Mouse (Mus musculus) hindbrain, embryonic 14.5 days (tissue): ENCODE measurements around the gene Oaz2. TPM values are rescaled to one million over a fixed set of nuclear protein-coding genes. Genes with fewer than 3 reads are reported as not detected.
"Not testable (repeated sequence)": the region's sequence is repeated elsewhere in the genome, so short reads cannot be mapped to it uniquely, and the experiment has no call there.

Experiments
- ATAC-seq: fragments of 200-750 bp; cut with Nextera tagmentation; 2 replicates; pipeline ENCODE4 v1.8.0; 2017; ENCODE audit warnings: moderate number of reproducible peaks, mild to moderate bottlenecking, moderate TSS enrichment, moderate library complexity; ENCODE audit not compliant: low FRiP score
- DNase-seq: peaks from one replicate; pipeline ENCODE4 v3.0.0-alpha.2; 2015; ENCODE audit warnings: low spot score
- H3K27ac ChIP-seq: fragments of 300-500 bp; sonication (generic); 2 replicates; pipeline ENCODE4 v1.5.1; 2014; ENCODE audit warnings: mild to moderate bottlenecking, moderate library complexity
- H3K27me3 ChIP-seq: fragments of 300-500 bp; sonication (generic); 2 replicates; pipeline ENCODE4 v1.6.1; 2014; ENCODE audit warnings: mild to moderate bottlenecking, low read length, mixed read lengths; ENCODE audit not compliant: control insufficient read depth, insufficient read depth
- H3K36me3 ChIP-seq: fragments of 300-500 bp; sonication (generic); replicated peaks from 2 replicates; pipeline ENCODE4 v1.6.1; 2014; ENCODE audit not compliant: control insufficient read depth, insufficient read depth
- H3K4me1 ChIP-seq: fragments of 300-500 bp; sonication (generic); replicated peaks from 2 replicates; pipeline ENCODE4 v1.6.1; 2014; ENCODE audit warnings: antibody characterized with exemption, low read length, mixed read lengths; ENCODE audit not compliant: control insufficient read depth, insufficient read depth
- H3K4me2 ChIP-seq: fragments of 300-500 bp; sonication (generic); replicated peaks from 2 replicates; pipeline ENCODE4 v1.6.1; 2014; ENCODE audit warnings: mild to moderate bottlenecking, moderate library complexity
- H3K4me3 ChIP-seq: fragments of 300-500 bp; sonication (generic); replicated peaks from 2 replicates; pipeline ENCODE4 v1.5.1; 2014; ENCODE audit warnings: mild to moderate bottlenecking, low read length
- H3K9ac ChIP-seq: fragments of 300-500 bp; sonication (generic); 2 replicates; pipeline ENCODE4 v1.6.1; 2014
- H3K9me3 ChIP-seq: fragments of 300-500 bp; sonication (generic); 2 replicates; pipeline ENCODE4 v1.6.1; 2016; ENCODE audit warnings: low read length; ENCODE audit not compliant: control insufficient read depth
- WGBS: fragments of 180-500 bp; shearing (Covaris S2); extraction: QIAGEN DNeasy Blood & Tissue Kit; methylation state at CpG from one replicate; pipeline ENCODE4 v1.1.7; 2014; 5-methylcytosine and 5-hydroxymethylcytosine counted together
- polyA plus RNA-seq: library from polyadenylated mRNA; unstranded; fragments of >200 nt; fragmentation: Nextera tagmentation; extraction: Ambion mirVana; gene quantifications from 2 replicates; pipeline ENCODE4 v1.2.1, GENCODE M21; 2014

The Oaz2 gene
- polyA plus RNA-seq, 1 experiment from 2014 or later = 280 TPM

GRCm38 (mm10) chr9:65645984-65646383 is 21.8 kb upstream of the Oaz2 start:
- Histone ChIP-seq H3K9me3 (no peaks in the 10 kb centered on the region), H3K36me3 (no peaks in the 10 kb centered on the region), H3K9ac (no peak overlapping the region), H3K4me3 (no peak overlapping the region), H3K27ac (no peak overlapping the region), H3K4me2 (no peak overlapping the region), H3K27me3 (no peaks in the 10 kb centered on the region), H3K4me1 (peaks cover 9% of the 10 kb centered on the region)
- ATAC-seq (no peak), DNase-seq (no peak)
- 78% methylated on average over 3 of the region's 3 CpGs for WGBS

DNA sequence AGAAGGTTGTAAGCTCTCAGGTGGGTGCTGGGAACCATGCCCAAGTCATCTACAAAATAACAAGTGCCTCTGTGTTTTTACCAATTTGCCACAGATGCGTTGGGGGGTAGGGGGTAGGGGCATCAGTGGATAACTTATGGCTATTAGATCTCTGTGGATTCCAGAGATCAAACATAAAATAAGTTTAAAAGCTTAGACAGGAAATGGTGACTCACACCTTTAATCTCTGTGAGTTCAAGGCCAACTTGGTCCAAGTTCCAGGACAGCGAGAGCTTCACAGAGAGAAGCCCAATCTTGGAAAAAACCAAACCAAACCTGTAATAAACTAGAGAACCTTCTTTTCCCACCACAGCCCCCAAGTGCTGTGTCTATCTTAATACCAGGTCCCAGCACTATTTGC is 21.0 kb upstream of the Oaz2 start:
- Histone ChIP-seq H3K36me3 (no peaks in the 10 kb centered on the region), H3K27me3 (no peaks in the 10 kb centered on the region), H3K4me2 (no peak overlapping the region), H3K9ac (no peak overlapping the region), H3K9me3 (no peaks in the 10 kb centered on the region), H3K4me3 (no peak overlapping the region), H3K4me1 (peaks cover 3% of the 10 kb centered on the region; the same call in 1 of the 2 replicates), H3K27ac (no peak overlapping the region)
- DNase-seq = no peak
- 89% methylated on average over 2 of the region's 2 CpGs for WGBS
- ATAC-seq = no peak

GRCm38 (mm10) chr9:65648730-65649129 is 19.1 kb upstream of the Oaz2 start:
- H3K27ac ChIP-seq = no peak overlapping the region
- no peaks in the 10 kb centered on the region for H3K9me3 ChIP-seq
- no peaks in the 10 kb centered on the region for H3K36me3 ChIP-seq
- no peak for DNase-seq
- H3K4me3 ChIP-seq = no peak overlapping the region
- H3K9ac ChIP-seq = no peak overlapping the region
- no peaks in the 10 kb centered on the region for H3K4me1 ChIP-seq
- H3K27me3 ChIP-seq = no peaks in the 10 kb centered on the region
- no peak overlapping the region for H3K4me2 ChIP-seq
- no peak for ATAC-seq
- WGBS = 94% methylated on average over 13 of the region's 13 CpGs

GRCm38 (mm10) chr9:65649997-65650396 is 17.8 kb upstream of the Oaz2 start:
- Histone ChIP-seq H3K4me2 (no peak overlapping the region), H3K9me3 (no peaks in the 10 kb centered on the region), H3K27ac (no peak overlapping the region), H3K27me3 (no peaks in the 10 kb centered on the region), H3K9ac (no peak overlapping the region), H3K4me3 (no peak overlapping the region), H3K4me1 (no peaks in the 10 kb centered on the region), H3K36me3 (no peaks in the 10 kb centered on the region)
- ATAC-seq (no peak), DNase-seq (no peak)
- WGBS = 67% methylated on average over 1 of the region's 1 CpGs

DNA sequence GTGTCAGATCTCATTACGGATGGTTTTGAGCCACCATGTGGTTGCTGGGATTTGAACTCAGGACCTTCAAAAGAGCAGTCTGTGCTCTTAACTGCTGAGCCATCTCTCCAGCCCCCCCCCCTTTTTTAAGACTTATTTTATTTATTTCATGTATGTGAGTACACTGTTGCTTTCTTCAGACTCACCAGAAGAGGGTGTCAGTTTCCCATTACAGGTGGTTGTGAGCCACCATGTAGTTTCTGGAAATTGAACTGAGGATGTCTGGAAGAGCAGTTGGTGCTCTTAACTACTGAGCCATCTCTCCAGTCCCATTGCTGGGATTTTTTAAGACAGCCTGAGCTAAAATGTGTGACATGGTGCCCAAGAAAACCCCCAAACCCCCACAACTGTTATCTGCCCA is 15.8 kb upstream of the Oaz2 start:
- not testable (repeated sequence) for H3K9me3 ChIP-seq, H3K4me3 ChIP-seq, H3K4me2 ChIP-seq, ATAC-seq, H3K27ac ChIP-seq, H3K9ac ChIP-seq, H3K27me3 ChIP-seq, H3K36me3 ChIP-seq, DNase-seq, H3K4me1 ChIP-seq
- WGBS = 96% methylated on average over 1 of the region's 1 CpGs

- Histone ChIP-seq H3K4me2 (no peak overlapping the region), H3K9ac (no peak overlapping the region), H3K4me3 (no peak overlapping the region), H3K27me3 (no peaks in the 10 kb centered on the region), H3K27ac (no peak overlapping the region), H3K4me1 (no peaks in the 10 kb centered on the region), H3K36me3 (no peaks in the 10 kb centered on the region), H3K9me3 (no peaks in the 10 kb centered on the region)
- no peak for DNase-seq
- WGBS = 96% methylated on average over 4 of the region's 4 CpGs
- no peak for ATAC-seq
Measured at GRCm38 (mm10) chr9:65653741-65654140, 14.1 kb upstream of the Oaz2 start.

DNA sequence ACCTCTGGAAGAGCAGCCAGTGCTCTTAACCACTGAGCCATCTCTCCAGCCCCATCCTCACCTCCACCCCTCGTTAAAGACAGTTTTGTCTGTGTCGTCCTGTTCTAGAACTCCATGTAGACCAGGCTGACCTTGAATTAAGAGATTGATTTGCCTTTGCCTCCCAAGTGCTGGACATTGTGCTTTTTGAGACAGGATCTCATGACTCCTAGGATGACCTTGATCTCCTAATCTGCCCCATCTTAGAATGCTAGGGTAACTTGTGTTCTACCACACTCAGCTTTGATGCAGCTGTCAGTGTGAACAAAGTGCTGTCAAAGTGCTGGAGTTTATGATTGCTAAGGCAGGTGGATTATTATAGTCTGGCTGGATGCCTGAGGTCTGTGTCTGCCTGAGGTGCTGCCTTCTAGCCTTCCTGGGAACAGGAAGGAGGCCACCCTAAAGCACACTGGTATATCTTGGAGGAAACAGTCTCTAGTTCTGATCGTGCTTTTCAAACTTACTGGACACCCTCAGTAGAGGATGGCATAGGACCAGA is 13.0 kb upstream of the Oaz2 start:
- H3K9me3 ChIP-seq = no peaks in the 10 kb centered on the region
- no peak overlapping the region for H3K9ac ChIP-seq
- H3K4me3 ChIP-seq = no peak overlapping the region
- no peaks in the 10 kb centered on the region for H3K36me3 ChIP-seq
- DNase-seq (no peak), ATAC-seq (no peak)
- no peaks in the 10 kb centered on the region for H3K4me1 ChIP-seq
- no peaks in the 10 kb centered on the region for H3K27me3 ChIP-seq
- H3K4me2 ChIP-seq = no peak overlapping the region
- no peak overlapping the region for H3K27ac ChIP-seq
- WGBS = 91% methylated on average over 3 of the region's 3 CpGs

GRCm38 (mm10) chr9:65655540-65655939 is 12.3 kb upstream of the Oaz2 start:
- no peak overlapping the region for H3K27ac ChIP-seq
- H3K9me3 ChIP-seq = no peaks in the 10 kb centered on the region
- no peaks in the 10 kb centered on the region for H3K36me3 ChIP-seq
- H3K27me3 ChIP-seq = no peaks in the 10 kb centered on the region
- no peak overlapping the region for H3K4me2 ChIP-seq
- H3K9ac ChIP-seq = no peak overlapping the region
- DNase-seq (no peak), ATAC-seq (no peak)
- no peak overlapping the region for H3K4me3 ChIP-seq
- H3K4me1 ChIP-seq = no peaks in the 10 kb centered on the region
- 89% methylated on average over 8 of the region's 8 CpGs for WGBS

- ATAC-seq (no peak), DNase-seq (no peak)
- H3K4me2 ChIP-seq = no peak overlapping the region
- H3K9me3 ChIP-seq = no peaks in the 10 kb centered on the region
- H3K4me3 ChIP-seq = no peak overlapping the region
- H3K4me1 ChIP-seq = no peaks in the 10 kb centered on the region
- H3K36me3 ChIP-seq = no peaks in the 10 kb centered on the region
- no peaks in the 10 kb centered on the region for H3K27me3 ChIP-seq
- H3K9ac ChIP-seq = no peak overlapping the region
- WGBS = 59% methylated on average over 3 of the region's 3 CpGs
- no peak overlapping the region for H3K27ac ChIP-seq
Measured at GRCm38 (mm10) chr9:65657218-65657617, 10.6 kb upstream of the Oaz2 start.

- no peak overlapping the region for H3K4me2 ChIP-seq
- no peak overlapping the region for H3K4me3 ChIP-seq
- DNase-seq = no peak
- no peaks in the 10 kb centered on the region for H3K27me3 ChIP-seq
- H3K9me3 ChIP-seq = no peaks in the 10 kb centered on the region
- no peak overlapping the region for H3K27ac ChIP-seq
- no peaks in the 10 kb centered on the region for H3K4me1 ChIP-seq
- no peaks in the 10 kb centered on the region for H3K36me3 ChIP-seq
- 58% methylated on average over 5 of the region's 5 CpGs for WGBS
- no peak for ATAC-seq
- no peak overlapping the region for H3K9ac ChIP-seq
Measured at GRCm38 (mm10) chr9:65661029-65661428, 6.8 kb upstream of the Oaz2 start.
